ENCODE assay signal across 28 mouse cellular contexts in genomic region chr4:65819835-65820234, GRCm38 (mm10).
DNase-seq lines count a peak whose midpoint lies in the region; ATAC-seq and TF ChIP-seq lines count a peak whose summit lies in the region.
"Had no signal": no experiment of that assay in that cellular context is flagged by ENCODE, and none has a peak within 500 bp of the region (broad histone marks: within the 10 kb centered on the region; RNA-seq: fewer than 3 reads in every experiment).

No protein-coding gene starts in this region.

- H3K4me1 ChIP-seq in forebrain, embryonic 12.5 days, result peaks cover 10% of the 10 kb centered on the region; the same call in 1 of the 2 replicates
- 0 out of 2 replicates have a peak, but pooled peaks cover 3% of the 10 kb centered on the region for H3K4me1 ChIP-seq in forebrain, postnatal 0 days (ENCODE audit: insufficient read depth)
- H3K4me1 ChIP-seq in heart, postnatal 0 days (ENCODE audit: control insufficient read depth, insufficient read depth), result peaks cover 14% of the 10 kb centered on the region
- H3K4me1 ChIP-seq in neural tube, embryonic 13.5 days (replicated peaks), result peaks cover 15% of the 10 kb centered on the region
- peaks cover 14% of the 10 kb centered on the region for H3K4me1 ChIP-seq in neural tube, embryonic 15.5 days
- H3K4me1 ChIP-seq: limb, embryonic 13.5 days; lung, embryonic 15.5 days had no signal

- no peak overlapping the region for H3K4me3 ChIP-seq in forebrain, embryonic 12.5 days (replicated peaks)
- H3K4me3 ChIP-seq in forebrain, postnatal 0 days (ENCODE audit: low read depth, low read length), result no peak overlapping the region
- H3K4me3 ChIP-seq in heart, postnatal 0 days (ENCODE audit: low read depth, low read length), result no peak overlapping the region
- H3K4me3 ChIP-seq in neural tube, embryonic 13.5 days, result no peak overlapping the region
- H3K4me3 ChIP-seq in neural tube, embryonic 15.5 days (replicated peaks), result no peak overlapping the region
- H3K4me3 ChIP-seq: erythroblast, embryonic 14.5 days; gastrocnemius, adult 2 months; heart, adult 2 months; heart, embryonic 12.5 days; hindbrain, embryonic 10.5 days; left cerebral cortex, adult 2 months; limb, embryonic 13.5 days; lung, embryonic 15.5 days had no signal

- DNase-seq in forebrain, postnatal 0 days, result no peak
- DNase-seq in heart, postnatal 0 days (ENCODE audit: low spot score), result no peak
- DNase-seq in heart, postnatal 25 days (ENCODE audit: low spot score), result no peak
- DNase-seq in left cerebral cortex, adult 9 months (ENCODE audit: low spot score in 2 of 2), result no peak
- DNase-seq: adrenal gland, adult 2 months; adrenal gland, postnatal 36 days; cerebellum, adult 2 months; cerebellum, postnatal 14 days; gastrocnemius, adult 2 months; heart, adult 2 months; heart, postnatal 10 days; kidney, adult 11 months; kidney, postnatal 14 days; right cerebral cortex, adult 18-20 months; spleen, adult 18-20 months; thymus, postnatal 14 days had no signal

- TF ChIP-seq EP300 in heart, postnatal 0 days (IDR thresholded peaks at IDR 0.05; ENCODE audit: low read depth), result no peak

- H3K9ac ChIP-seq in forebrain, embryonic 12.5 days, result no peak overlapping the region
- no peak overlapping the region for H3K9ac ChIP-seq in forebrain, postnatal 0 days
- H3K9ac ChIP-seq in heart, postnatal 0 days (replicated peaks; ENCODE audit: low read depth, low read length), result no peak overlapping the region
- H3K9ac ChIP-seq in neural tube, embryonic 13.5 days, result no peak overlapping the region
- no peak overlapping the region for H3K9ac ChIP-seq in neural tube, embryonic 15.5 days (replicated peaks)
- H3K9ac ChIP-seq: heart, embryonic 12.5 days; limb, embryonic 13.5 days; lung, embryonic 15.5 days had no signal

- no peak for TF ChIP-seq CTCF in forebrain, postnatal 0 days (IDR thresholded peaks at IDR 0.05; ENCODE audit: low read depth)
- no peak for TF ChIP-seq CTCF in heart, postnatal 0 days (IDR thresholded peaks at IDR 0.05; ENCODE audit: low read depth)

- peak; percentile 53; the same call in 1 of the 2 replicates for ATAC-seq in forebrain, embryonic 12.5 days (ENCODE audit: low FRiP score)
- ATAC-seq in forebrain, postnatal 0 days, result no peak
- ATAC-seq in heart, postnatal 0 days (ENCODE audit: insufficient read depth, low read depth), result no peak
- peak; percentile 53 for ATAC-seq in neural tube, embryonic 13.5 days (ENCODE audit: low read depth)
- no peak for ATAC-seq in neural tube, embryonic 15.5 days (ENCODE audit: low FRiP score)
- ATAC-seq: activated CD4-positive, CD25-positive, alpha-beta regulatory T cell, adult 4 months had no signal

- H3K36me3 ChIP-seq in forebrain, embryonic 12.5 days (replicated peaks), result no peaks in the 10 kb centered on the region
- no peaks in the 10 kb centered on the region for H3K36me3 ChIP-seq in forebrain, postnatal 0 days (ENCODE audit: insufficient read depth)
- H3K36me3 ChIP-seq in heart, postnatal 0 days (replicated peaks; ENCODE audit: control insufficient read depth, insufficient read depth, low read length), result no peaks in the 10 kb centered on the region
- H3K36me3 ChIP-seq in neural tube, embryonic 13.5 days, result no peaks in the 10 kb centered on the region
- no peaks in the 10 kb centered on the region for H3K36me3 ChIP-seq in neural tube, embryonic 15.5 days
- H3K36me3 ChIP-seq: heart, embryonic 12.5 days; hindbrain, embryonic 10.5 days; limb, embryonic 13.5 days; lung, embryonic 15.5 days had no signal

- 64% methylated on average over 3 of the region's 3 CpGs for WGBS in forebrain, embryonic 12.5 days
- WGBS in forebrain, postnatal 0 days, result 47% methylated on average over 3 of the region's 3 CpGs
- 65% methylated on average over 3 of the region's 3 CpGs for WGBS in heart, postnatal 0 days
- WGBS in neural tube, embryonic 13.5 days, result 49% methylated on average over 3 of the region's 3 CpGs
- WGBS in neural tube, embryonic 15.5 days, result 37% methylated on average over 3 of the region's 3 CpGs

- no peak overlapping the region for H3K27ac ChIP-seq in forebrain, embryonic 12.5 days
- no peak overlapping the region for H3K27ac ChIP-seq in forebrain, postnatal 0 days (ENCODE audit: low read depth, low read length)
- peak overlapping the region; percentile 84; the same call in 1 of the 2 replicates for H3K27ac ChIP-seq in heart, postnatal 0 days (ENCODE audit: low read depth)
- H3K27ac ChIP-seq in neural tube, embryonic 13.5 days (replicated peaks), result no peak overlapping the region
- no peak overlapping the region for H3K27ac ChIP-seq in neural tube, embryonic 15.5 days (replicated peaks)
- H3K27ac ChIP-seq: gastrocnemius, adult 2 months; heart, adult 2 months; hindbrain, embryonic 10.5 days; left cerebral cortex, adult 2 months; limb, embryonic 13.5 days; lung, embryonic 15.5 days had no signal

- no peaks in the 10 kb centered on the region for H3K9me3 ChIP-seq in forebrain, embryonic 12.5 days
- H3K9me3 ChIP-seq in forebrain, postnatal 0 days (ENCODE audit: low read length), result no peaks in the 10 kb centered on the region
- H3K9me3 ChIP-seq in heart, postnatal 0 days (replicated peaks; ENCODE audit: control insufficient read depth, low read length), result no peaks in the 10 kb centered on the region
- H3K9me3 ChIP-seq in neural tube, embryonic 13.5 days, result no peaks in the 10 kb centered on the region
- H3K9me3 ChIP-seq in neural tube, embryonic 15.5 days (replicated peaks), result no peaks in the 10 kb centered on the region
- H3K9me3 ChIP-seq: heart, embryonic 12.5 days; hindbrain, embryonic 10.5 days; limb, embryonic 13.5 days; lung, embryonic 15.5 days had no signal

- intact Hi-C loops in heart, postnatal 25 days (cut with DNase I), result no loop called here

- no peak overlapping the region for H3K4me2 ChIP-seq in forebrain, embryonic 12.5 days
- no peak overlapping the region for H3K4me2 ChIP-seq in forebrain, postnatal 0 days (ENCODE audit: low read depth)
- no peak overlapping the region for H3K4me2 ChIP-seq in heart, postnatal 0 days (ENCODE audit: low read depth, low read length)
- no peak overlapping the region for H3K4me2 ChIP-seq in neural tube, embryonic 13.5 days
- no peak overlapping the region for H3K4me2 ChIP-seq in neural tube, embryonic 15.5 days
- H3K4me2 ChIP-seq: heart, embryonic 12.5 days; limb, embryonic 13.5 days; liver, embryonic 11.5 days; lung, embryonic 15.5 days had no signal

- H3K27me3 ChIP-seq in forebrain, embryonic 12.5 days, result no peaks in the 10 kb centered on the region
- H3K27me3 ChIP-seq in forebrain, postnatal 0 days (ENCODE audit: insufficient read depth, low read length), result no peaks in the 10 kb centered on the region
- H3K27me3 ChIP-seq in heart, postnatal 0 days (ENCODE audit: control insufficient read depth, insufficient read depth, low read length), result no peaks in the 10 kb centered on the region
- H3K27me3 ChIP-seq in neural tube, embryonic 13.5 days, result no peaks in the 10 kb centered on the region
- H3K27me3 ChIP-seq in neural tube, embryonic 15.5 days (replicated peaks), result no peaks in the 10 kb centered on the region
- H3K27me3 ChIP-seq: CH12.LX; heart, embryonic 12.5 days; limb, embryonic 13.5 days; lung, embryonic 15.5 days had no signal

Comparison
In these comparisons a context has a peak if more than half of its experiments do, and no peak if none do; other contexts are left out.
1. ATAC-seq: peak in forebrain, embryonic 12.5 days (single experiment) and neural tube, embryonic 13.5 days (single experiment); none in forebrain, postnatal 0 days (single experiment), heart, postnatal 0 days (single experiment) and neural tube, embryonic 15.5 days (single experiment).